Mouse (Mus musculus) stomach, embryonic 16.5 days (tissue): Measurements from ENCODE around the gene Pon2. TPM values are rescaled to one million over a fixed set of nuclear protein-coding genes. Genes with fewer than 3 reads are reported as not detected.
A peak's percentile ranks its signal among the peaks of the same experiment; 100 is the strongest.
"Not testable (repeated sequence)": the region's sequence is repeated elsewhere in the genome, so short reads cannot be mapped to it uniquely, and the experiment has no call there.

Experiments
- ATAC-seq: fragments of 200-750 bp; cut with Nextera tagmentation; 2 replicates; pipeline ENCODE4 v1.8.0; 2017; ENCODE audit warnings: moderate number of reproducible peaks, moderate TSS enrichment; ENCODE audit not compliant: insufficient read depth, low FRiP score
- H3K27ac ChIP-seq: fragments of 300-500 bp; sonication (generic); 2 replicates; pipeline ENCODE4 v1.5.1; 2014; ENCODE audit warnings: low read length
- H3K27me3 ChIP-seq: fragments of 300-500 bp; sonication (generic); 2 replicates; pipeline ENCODE4 v1.6.1; 2014; ENCODE audit warnings: low read length, control low read depth, mixed read lengths; ENCODE audit not compliant: control insufficient read depth, insufficient read depth
- H3K36me3 ChIP-seq: fragments of 300-500 bp; sonication (generic); 2 replicates; pipeline ENCODE4 v1.6.1; 2014; ENCODE audit warnings: low read length; ENCODE audit not compliant: control insufficient read depth, insufficient read depth
- H3K4me1 ChIP-seq: fragments of 300-500 bp; sonication (generic); 2 replicates; pipeline ENCODE4 v1.6.1; 2014; ENCODE audit warnings: low read length, control low read depth, mixed read lengths; ENCODE audit not compliant: control insufficient read depth, insufficient read depth
- H3K4me2 ChIP-seq: fragments of 300-500 bp; sonication (generic); 2 replicates; pipeline ENCODE4 v1.6.1; 2014; ENCODE audit warnings: low read depth, low read length, mixed read lengths
- H3K4me3 ChIP-seq: fragments of 300-500 bp; sonication (generic); replicated peaks from 2 replicates; pipeline ENCODE4 v1.5.1; 2014; ENCODE audit warnings: mild to moderate bottlenecking, low read length
- H3K9ac ChIP-seq: fragments of 300-500 bp; sonication (generic); 2 replicates; pipeline ENCODE4 v1.6.1; 2014; ENCODE audit warnings: low read length
- H3K9me3 ChIP-seq: fragments of 300-500 bp; sonication (generic); replicated peaks from 2 replicates; pipeline ENCODE4 v1.6.1; 2016; ENCODE audit warnings: low read length, control low read depth; ENCODE audit not compliant: control insufficient read depth
- WGBS: fragments of 180-500 bp; shearing (Covaris S2); extraction: QIAGEN DNeasy Blood & Tissue Kit; methylation state at CpG from one replicate; pipeline ENCODE4 v1.1.7; 2014; 5-methylcytosine and 5-hydroxymethylcytosine counted together
- polyA plus RNA-seq: library from polyadenylated mRNA; unstranded; fragments of >200 nt; fragmentation: Nextera tagmentation; extraction: Ambion mirVana; gene quantifications from 2 replicates; pipeline ENCODE4 v1.2.1, GENCODE M21; 2015

Gene Pon2
- polyA plus RNA-seq, 1 experiment from 2014 or later = 77.9 TPM

GRCm38 (mm10) chr6:5254869-5255268 lies 43.4 kb downstream of the Pon2 start:
- Histone ChIP-seq H3K9ac (no peak overlapping the region), H3K27me3 (no peaks in the 10 kb centered on the region), H3K4me1 (peaks cover 6% of the 10 kb centered on the region; the same call in 1 of the 2 replicates), H3K4me2 (peak overlapping the region; percentile 60; the same call in 1 of the 2 replicates), H3K36me3 (no peaks in the 10 kb centered on the region), H3K4me3 (no peak overlapping the region), H3K9me3 (no peaks in the 10 kb centered on the region), H3K27ac (no peak overlapping the region)
- no peak for ATAC-seq
- WGBS = 96% methylated on average over 2 of the region's 2 CpGs

DNA sequence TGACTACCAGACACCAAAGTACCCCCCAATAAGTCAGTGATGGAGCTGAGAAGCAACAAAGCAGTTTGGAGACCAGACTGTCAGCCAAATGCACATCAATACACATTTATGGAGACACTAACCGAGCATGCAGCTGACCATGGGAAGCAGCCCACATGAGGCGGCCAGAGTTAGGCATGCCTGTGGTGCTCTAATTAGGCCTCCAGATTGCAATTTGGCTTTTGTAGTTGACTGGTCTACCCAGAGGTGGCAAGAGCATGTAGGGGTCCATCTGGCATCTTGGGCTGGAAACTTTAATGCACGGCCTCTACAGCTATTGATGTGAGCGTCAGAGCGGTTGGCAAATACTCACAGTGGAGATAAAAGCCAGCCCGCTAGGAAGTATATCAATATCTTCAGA lies 52.3 kb downstream of the Pon2 start:
- H3K4me3 ChIP-seq = no peak overlapping the region
- H3K27ac ChIP-seq = no peak overlapping the region
- 85% methylated on average over 6 of the region's 6 CpGs for WGBS
- no peak overlapping the region for H3K4me2 ChIP-seq
- ATAC-seq = no peak
- H3K27me3 ChIP-seq = no peaks in the 10 kb centered on the region
- H3K4me1 ChIP-seq = no peaks in the 10 kb centered on the region
- H3K9me3 ChIP-seq = no peaks in the 10 kb centered on the region
- no peak overlapping the region for H3K9ac ChIP-seq
- no peaks in the 10 kb centered on the region for H3K36me3 ChIP-seq

DNA sequence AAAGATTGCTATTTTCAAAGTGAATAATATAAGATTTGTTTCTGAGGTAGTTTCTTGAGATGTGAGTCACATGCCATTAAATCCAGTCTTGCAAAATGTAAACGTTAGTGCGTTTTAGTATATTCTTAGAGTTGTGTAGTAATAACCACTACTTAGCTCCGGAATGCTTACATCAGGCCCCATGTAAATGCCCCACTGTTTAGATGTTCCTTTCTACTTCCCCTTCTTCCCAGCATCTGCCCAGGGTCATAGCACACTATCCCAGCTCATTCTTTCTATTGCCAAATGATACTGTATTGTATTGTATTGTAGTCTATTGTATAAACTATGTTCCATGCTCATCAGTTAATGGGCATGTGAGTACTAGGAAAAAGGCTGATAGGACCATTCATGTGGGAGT lies 59.5 kb downstream of the Pon2 start:
- Histone ChIP-seq H3K27ac (no peak overlapping the region), H3K9ac (no peak overlapping the region), H3K9me3 (no peaks in the 10 kb centered on the region), H3K4me2 (no peak overlapping the region), H3K36me3 (no peaks in the 10 kb centered on the region), H3K4me3 (no peak overlapping the region), H3K27me3 (no peaks in the 10 kb centered on the region), H3K4me1 (no peaks in the 10 kb centered on the region)
- 65% methylated on average over 3 of the region's 3 CpGs for WGBS
- ATAC-seq = no peak

DNA sequence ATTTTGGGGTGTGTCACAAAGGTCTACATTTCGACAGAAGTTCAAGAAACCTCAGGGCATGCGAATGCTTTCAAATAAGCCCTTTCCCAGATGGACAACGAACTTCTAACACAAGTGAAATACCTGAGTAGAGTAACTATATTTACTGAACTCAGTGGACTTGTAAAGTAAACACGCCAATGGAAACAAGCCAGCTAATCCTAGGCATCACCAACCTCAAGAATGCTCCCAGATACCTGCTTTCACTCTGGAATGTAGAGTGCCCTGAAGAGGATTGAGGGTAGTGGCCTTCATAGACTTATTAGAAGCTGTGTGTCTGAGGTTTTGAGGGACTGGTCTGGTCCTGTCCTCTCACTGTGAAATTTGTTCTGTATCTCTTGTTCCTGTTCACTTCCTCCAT lies 60.7 kb downstream of the Pon2 start:
- H3K27ac ChIP-seq = no peak overlapping the region
- no peaks in the 10 kb centered on the region for H3K27me3 ChIP-seq
- H3K4me2 ChIP-seq = no peak overlapping the region
- no peaks in the 10 kb centered on the region for H3K36me3 ChIP-seq
- no peaks in the 10 kb centered on the region for H3K9me3 ChIP-seq
- H3K9ac ChIP-seq = no peak overlapping the region
- 60% methylated on average over 4 of the region's 4 CpGs for WGBS
- no peak for ATAC-seq
- no peaks in the 10 kb centered on the region for H3K4me1 ChIP-seq
- H3K4me3 ChIP-seq = no peak overlapping the region

DNA sequence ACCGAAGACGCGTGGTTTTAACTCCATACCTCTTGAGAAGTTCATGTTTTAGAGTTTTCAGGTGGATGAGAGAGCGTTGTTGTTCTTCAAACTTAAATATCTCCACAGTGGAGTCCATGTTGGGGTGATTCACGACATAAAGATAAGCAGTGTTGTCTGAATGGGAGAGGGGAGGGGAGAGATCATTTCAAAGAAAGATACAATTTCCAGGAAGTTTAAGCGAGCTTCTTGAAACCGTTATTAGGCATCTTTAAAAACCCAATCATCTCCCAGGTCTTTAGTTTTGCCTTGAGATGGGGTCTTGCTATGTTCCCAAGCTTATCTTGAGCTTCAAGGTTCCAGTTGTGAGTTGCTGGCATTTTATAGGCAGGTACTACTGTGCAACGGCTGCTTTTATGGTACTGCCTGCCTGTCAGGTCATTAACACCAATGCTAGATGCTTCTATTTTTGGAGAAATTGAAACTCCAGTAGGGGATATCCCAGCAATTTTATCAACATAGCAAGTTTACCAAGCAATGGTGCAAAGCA lies 61.3 kb downstream of the Pon2 start:
- Histone ChIP-seq H3K4me3 (no peak overlapping the region), H3K4me1 (no peaks in the 10 kb centered on the region), H3K36me3 (no peaks in the 10 kb centered on the region), H3K27me3 (no peaks in the 10 kb centered on the region), H3K9ac (no peak overlapping the region), H3K27ac (no peak overlapping the region), H3K4me2 (no peak overlapping the region), H3K9me3 (no peaks in the 10 kb centered on the region)
- no peak for ATAC-seq
- 91% methylated on average over 8 of the region's 8 CpGs for WGBS

GRCm38 (mm10) chr6:5234563-5234962 lies 63.7 kb downstream of the Pon2 start:
- Histone ChIP-seq H3K9ac (no peak overlapping the region), H3K4me3 (no peak overlapping the region), H3K27me3 (no peaks in the 10 kb centered on the region), H3K36me3 (peaks cover 7% of the 10 kb centered on the region; the same call in 1 of the 2 replicates), H3K9me3 (no peaks in the 10 kb centered on the region), H3K27ac (no peak overlapping the region), H3K4me2 (no peak overlapping the region), H3K4me1 (no peaks in the 10 kb centered on the region)
- ATAC-seq = no peak
- 57% methylated on average over 3 of the region's 3 CpGs for WGBS

DNA sequence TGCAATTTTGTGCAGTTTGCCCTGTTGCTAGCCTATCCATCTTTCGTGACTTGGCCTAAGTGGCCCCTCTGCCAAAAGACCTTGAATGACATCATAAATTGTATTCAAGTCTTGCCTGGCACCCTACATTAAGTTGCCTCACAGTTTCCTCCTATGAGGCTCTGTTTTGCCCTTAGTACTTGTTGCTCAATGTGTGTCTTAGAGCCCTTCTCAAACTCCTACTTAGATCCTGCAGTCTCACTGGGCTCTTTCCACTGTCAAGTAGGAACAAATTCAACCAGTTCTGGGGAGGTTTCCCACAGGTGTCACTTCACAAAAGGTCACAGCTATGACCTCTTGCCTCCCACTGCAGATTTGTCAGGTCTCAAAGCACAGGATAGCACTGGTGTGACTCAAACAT lies 64.4 kb downstream of the Pon2 start:
- Histone ChIP-seq H3K36me3 (peaks cover 7% of the 10 kb centered on the region; the same call in 1 of the 2 replicates), H3K27ac (no peak overlapping the region), H3K27me3 (no peaks in the 10 kb centered on the region), H3K9ac (no peak overlapping the region), H3K4me2 (no peak overlapping the region), H3K4me1 (no peaks in the 10 kb centered on the region), H3K9me3 (no peaks in the 10 kb centered on the region), H3K4me3 (no peak overlapping the region)
- WGBS = 88% methylated on average over 1 of the region's 1 CpGs
- no peak for ATAC-seq

GRCm38 (mm10) chr6:5232022-5232421 lies 66.2 kb downstream of the Pon2 start:
- Histone ChIP-seq H3K4me2 (no peak overlapping the region), H3K4me1 (no peaks in the 10 kb centered on the region), H3K4me3 (no peak overlapping the region), H3K27me3 (no peaks in the 10 kb centered on the region), H3K36me3 (peaks cover 7% of the 10 kb centered on the region; the same call in 1 of the 2 replicates), H3K9ac (no peak overlapping the region), H3K9me3 (no peaks in the 10 kb centered on the region), H3K27ac (no peak overlapping the region)
- 87% methylated on average over 4 of the region's 4 CpGs for WGBS
- no peak for ATAC-seq

GRCm38 (mm10) chr6:5230261-5230660 lies 68.0 kb downstream of the Pon2 start:
- Histone ChIP-seq H3K4me3 (no peak overlapping the region), H3K36me3 (peaks cover 7% of the 10 kb centered on the region; the same call in 1 of the 2 replicates), H3K9me3 (no peaks in the 10 kb centered on the region), H3K9ac (no peak overlapping the region), H3K27ac (no peak overlapping the region), H3K4me2 (no peak overlapping the region), H3K4me1 (no peaks in the 10 kb centered on the region), H3K27me3 (no peaks in the 10 kb centered on the region)
- WGBS = 86% methylated on average over 5 of the region's 5 CpGs
- ATAC-seq = no peak

DNA sequence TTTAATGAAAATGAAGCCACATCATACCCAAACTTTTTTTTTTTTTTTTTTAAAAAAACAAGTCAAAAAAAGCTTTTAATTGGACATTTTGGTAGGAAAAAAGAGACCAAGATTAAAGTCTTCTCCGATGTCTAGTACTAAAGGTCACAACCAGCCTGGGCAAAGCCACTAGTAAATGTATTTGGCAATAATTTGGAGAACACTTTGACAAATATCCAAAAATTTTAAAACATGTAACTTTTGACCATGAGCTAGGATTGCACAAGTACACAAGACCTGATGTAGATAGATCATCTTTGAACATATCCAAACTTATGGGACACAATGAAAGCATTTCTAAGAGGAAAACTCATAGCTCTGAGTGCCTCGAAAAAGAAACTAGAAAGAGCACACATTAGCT lies 74.7 kb downstream of the Pon2 start:
- ATAC-seq, H3K4me1 ChIP-seq, H3K4me2 ChIP-seq, H3K27ac ChIP-seq, H3K36me3 ChIP-seq, H3K27me3 ChIP-seq, H3K4me3 ChIP-seq, H3K9me3 ChIP-seq, H3K9ac ChIP-seq: not testable (repeated sequence)
- 85% methylated on average over 2 of the region's 2 CpGs for WGBS
